7 mouse cellular contexts compared by ENCODE assay signal in genomic region chr1:187215181-187216116, GRCm38 (mm10). TPM values are rescaled to one million over a fixed set of nuclear protein-coding genes. Genes with fewer than 3 reads are reported as not detected.
A peak's percentile ranks its signal among the peaks of the same experiment; 100 is the strongest.
DNase-seq lines count a peak whose midpoint lies in the region; ATAC-seq and TF ChIP-seq lines count a peak whose summit lies in the region.

TSS of gene Spata17 (minus strand) at chr1:187215465.
TSS of gene Gpatch2 (plus strand) at chr1:187215508.

- 0 out of 2 replicates have a peak within 1 kb of the TSS, but pooled peaks have one; percentile 4 for H3K27ac ChIP-seq in cortical plate, adult 2 months (ENCODE audit: insufficient read depth, low read length)

- H3K4me3 ChIP-seq in cortical plate, adult 2 months (ENCODE audit: insufficient read depth, low read length), result peak within 1 kb of the TSS; percentile 60

- intact Hi-C loops in left cerebral cortex, postnatal 10 days (cut with DNase I), result no loop called here

- ATAC-seq in megakaryocyte-erythroid progenitor cell, adult 5-6 weeks (replicated peaks; ENCODE audit: low FRiP score, low TSS enrichment, poor library complexity, severe bottlenecking), result peak; percentile 96

- no peaks in the 10 kb centered on the region; the same call in 1 of the 2 replicates for H3K4me1 ChIP-seq in cortical plate, adult 2 months (ENCODE audit: control insufficient read depth, insufficient read depth, low read length)

- TF ChIP-seq CTCF in cortical plate, adult 2 months (IDR thresholded peaks at IDR 0.05; ENCODE audit: extremely low read depth, insufficient read depth, low read length), result no peak

- peak; percentile 93 for DNase-seq in adipocyte (ENCODE audit: low spot score)
- DNase-seq in gastrocnemius, postnatal 10 days, result peak; percentile 80
- peak; percentile 90 for DNase-seq in induced T-regulatory cell, adult 2 months (ENCODE audit: low read depth)
- DNase-seq in left cerebral cortex, postnatal 10 days (ENCODE audit: extremely low spot score in 1 of 2, low spot score in 2 of 2), result peak; percentile 70 to 86
- peak; percentile 77 for DNase-seq in right cerebral cortex, postnatal 25 days

- TF ChIP-seq POLR2A in cortical plate, adult 2 months (IDR thresholded peaks at IDR 0.05; ENCODE audit: extremely low read depth, insufficient read depth, low read length), result peak; percentile 55

RNA-seq across cellular contexts. Expression of gene Spata17, which starts in this region (rescaled TPM):
- 0.42 and 0.71 TPM in 2 replicates for polyA plus RNA-seq in cortical plate, adult 2 months (2012; rRNA removed)
- under 1 TPM in 1 of 2 experiments, not detected in 1; 0.31 TPM for total RNA-seq in gastrocnemius, postnatal 10 days (2021)
- total RNA-seq in left cerebral cortex, postnatal 10 days (2021), result under 1 TPM in 1 of 2 experiments, not detected in 1; 0.36 TPM
- total RNA-seq in megakaryocyte-erythroid progenitor cell, adult 5-6 weeks (2014; fragmentation: Nextera tagmentation), result 0.32 and 0.44 TPM in 2 replicates
- not detected in 2 replicates for total RNA-seq in megakaryocyte-erythroid progenitor cell, adult 5-6 weeks (2017)

RNA-seq across cellular contexts. Expression of gene Gpatch2, which starts in this region (rescaled TPM):
- 14.5 and 15.1 TPM in 2 replicates for polyA plus RNA-seq in cortical plate, adult 2 months (2012; rRNA removed)
- total RNA-seq in gastrocnemius, postnatal 10 days (2021), result 10 to 100 TPM; 11.3 to 13.2 TPM
- total RNA-seq in left cerebral cortex, postnatal 10 days (2021), result 10 to 100 TPM; 17.2 to 18.8 TPM
- 14.2 and 21.7 TPM in 2 replicates for total RNA-seq in megakaryocyte-erythroid progenitor cell, adult 5-6 weeks (2014; fragmentation: Nextera tagmentation)
- total RNA-seq in megakaryocyte-erythroid progenitor cell, adult 5-6 weeks (2017), result 20.7 and 27.2 TPM in 2 replicates

Comparison
In these comparisons a context has a peak if more than half of its experiments do, and no peak if none do; other contexts are left out.
1. Peak in every context shown above with its lines: DNase-seq, ATAC-seq, H3K4me3 ChIP-seq and H3K27ac ChIP-seq.